Mouse (Mus musculus) T-helper 2 cell (primary cell): ENCODE measurements around the gene Tlx1.

Source experiments
- in situ Hi-C: fragments of 300-600 bp; cut with MboI, MseI; formaldehyde crosslinking; loops from one replicate; pipeline ENCODE4 v1.15.1; 2025; ENCODE audit warnings: high pct_unique_total_duplicates

Gene Tlx1

DNA sequence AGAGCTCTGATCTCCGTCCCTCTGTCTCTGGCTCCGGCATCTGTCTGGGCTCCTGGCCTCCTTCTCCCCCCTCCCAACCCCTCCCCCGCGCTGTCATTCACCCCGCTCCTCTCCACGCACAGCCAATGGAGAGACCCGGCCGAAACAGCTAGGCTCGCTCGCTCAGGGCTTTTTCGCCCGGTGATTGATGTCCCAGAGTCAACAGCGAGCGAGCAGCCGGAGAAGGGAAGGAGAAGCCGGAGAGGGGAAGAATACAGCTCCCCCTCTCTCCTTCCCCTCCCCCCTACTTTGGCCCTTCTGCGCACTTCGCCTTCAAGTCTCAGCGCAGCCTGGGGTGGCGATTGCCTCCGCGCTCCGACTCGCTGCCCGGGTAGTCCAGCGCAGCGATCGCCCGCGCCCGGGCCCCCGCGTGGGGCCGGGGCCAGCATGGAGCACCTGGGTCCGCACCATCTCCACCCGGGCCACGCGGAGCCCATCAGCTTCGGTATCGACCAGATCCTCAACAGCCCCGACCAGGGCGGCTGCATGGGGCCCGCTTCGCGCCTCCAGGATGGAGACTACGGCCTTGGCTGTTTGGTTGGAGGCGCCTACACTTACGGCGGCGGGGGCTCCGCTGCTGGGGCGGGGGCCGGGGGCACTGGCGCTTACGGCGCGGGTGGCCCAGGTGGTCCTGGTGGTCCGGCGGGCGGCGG, at the start of gene Tlx1:
Gene Tlx1 (plus strand): TSS at position 191 of the 692 bp plus-strand sequence.
- in situ Hi-C loops: no loop called here

DNA sequence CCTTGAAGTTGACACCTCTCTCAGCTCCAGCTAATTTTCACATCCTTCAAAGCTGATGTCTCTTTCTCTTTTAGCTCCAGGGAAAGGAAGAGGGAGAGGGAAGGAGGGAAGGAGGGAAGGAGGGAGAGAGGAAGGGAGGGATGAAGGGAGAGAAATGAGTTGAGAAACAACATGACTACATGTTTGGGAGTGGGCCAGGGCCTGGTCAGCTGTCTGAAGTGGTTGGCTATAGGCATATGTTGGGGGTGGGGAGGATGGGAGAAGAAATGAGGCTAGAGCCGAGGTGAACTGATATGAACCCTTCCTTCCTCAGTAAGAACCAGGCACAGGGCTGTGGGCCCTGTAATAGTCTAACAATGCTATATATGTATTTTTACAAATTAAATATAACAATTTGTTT, 44.9 kb upstream of the Tlx1 start:
- in situ Hi-C loops: loop anchor here (10.0 kb wide), 1 partner anchor 1091 kb away; no protein-coding TSS in a partner anchor

DNA sequence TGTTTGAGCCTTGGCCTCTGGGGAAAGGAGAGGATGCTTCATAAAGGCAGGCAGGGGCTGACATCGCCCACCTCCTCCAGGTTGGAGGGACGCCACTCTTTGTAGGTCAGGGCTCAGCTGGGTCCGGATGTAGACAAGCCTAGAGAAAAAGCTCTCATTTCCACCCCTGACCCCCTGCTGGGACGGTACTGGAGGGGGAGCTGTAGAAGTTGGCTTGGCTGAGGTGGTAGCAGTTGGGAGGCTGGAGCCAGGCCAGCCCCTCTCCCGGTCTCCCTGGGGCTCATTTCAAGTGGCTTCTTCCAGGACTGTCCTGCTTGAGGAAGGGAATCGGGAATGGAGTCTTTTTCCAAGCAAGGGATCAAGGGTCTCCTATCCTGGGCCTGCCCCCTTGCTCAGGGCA, 43.8 kb upstream of the Tlx1 start:
- in situ Hi-C loops: loop anchor here (10.0 kb wide), 1 partner anchor 1092 kb away; no protein-coding TSS in a partner anchor

DNA sequence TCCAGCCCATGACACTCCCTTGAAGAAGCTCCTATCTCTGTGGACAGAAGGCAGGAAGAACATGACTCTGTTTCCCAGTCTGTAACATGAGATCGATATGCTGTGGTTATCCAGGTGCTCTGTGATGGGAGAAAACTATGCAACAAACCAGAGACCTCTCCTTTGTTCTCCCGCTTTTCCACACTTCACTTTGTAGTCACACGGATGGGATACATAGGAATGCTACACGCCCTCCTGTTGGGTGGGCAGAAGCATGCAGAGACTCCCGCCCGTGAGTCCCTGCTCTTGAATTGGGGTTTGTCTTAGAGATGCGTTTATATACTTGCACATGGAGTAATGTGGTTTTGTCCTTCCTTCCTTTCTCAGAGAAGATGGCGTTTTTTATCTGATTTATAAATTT, 39.8 kb upstream of the Tlx1 start:
- in situ Hi-C loops: no loop called here

DNA sequence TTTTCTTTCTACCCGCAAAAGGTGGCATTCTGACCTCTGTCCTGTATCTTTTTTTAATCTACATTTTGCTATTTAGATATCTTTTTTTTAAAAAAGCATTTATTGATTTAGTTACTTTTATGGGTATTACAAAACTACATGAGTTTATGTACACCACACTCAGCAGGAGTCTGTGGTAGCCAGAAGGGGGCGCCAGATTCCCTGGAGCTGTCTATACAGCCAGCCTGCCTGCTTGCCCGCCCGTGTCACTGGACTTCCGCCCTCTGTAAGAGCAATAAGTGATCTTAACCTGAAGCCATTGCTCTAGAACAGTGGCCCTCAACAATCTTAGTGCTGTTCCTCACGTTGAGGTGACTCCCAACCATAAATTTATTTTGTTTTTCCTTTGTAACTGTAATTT, 38.0 kb upstream of the Tlx1 start:
- in situ Hi-C loops: no loop called here

- in situ Hi-C loops: no loop called here
These were observed 36.6 kb upstream of the Tlx1 start for GRCm38 (mm10) chr19:45113791-45114460.

GRCm38 (mm10) chr19:45114772-45115171, 35.7 kb upstream of the Tlx1 start:
- in situ Hi-C loops: no loop called here

DNA sequence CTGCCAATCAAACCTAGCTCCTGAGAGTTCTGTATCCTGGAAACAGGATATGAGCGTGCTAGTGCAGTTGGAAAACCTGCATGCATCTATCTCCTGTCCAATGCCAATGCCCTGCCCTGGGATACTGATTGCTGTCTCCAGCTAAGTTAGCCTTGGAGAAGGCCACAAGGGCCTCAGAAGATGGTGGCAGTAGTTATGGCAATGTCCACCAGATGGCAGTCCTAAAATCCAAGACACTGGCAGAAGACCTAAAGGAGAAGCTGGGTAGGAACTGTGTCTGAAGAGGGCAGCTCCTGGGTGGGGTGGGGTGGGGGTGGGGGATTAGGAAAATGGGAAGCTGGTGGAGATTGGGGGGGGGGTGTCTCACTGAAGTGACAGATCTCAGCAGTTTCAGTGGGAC, 33.7 kb upstream of the Tlx1 start:
- in situ Hi-C loops: no loop called here

- in situ Hi-C loops: no loop called here
These were observed 18.4 kb upstream of the Tlx1 start for GRCm38 (mm10) chr19:45131966-45132628.

- in situ Hi-C loops: loop anchor here (10.0 kb wide), 1 partner anchor 1522 kb away; no protein-coding TSS in a partner anchor
These were observed 7.9 kb upstream of the Tlx1 start for GRCm38 (mm10) chr19:45142531-45142930.

GRCm38 (mm10) chr19:45143214-45143895, 7.1 kb upstream of the Tlx1 start:
- in situ Hi-C loops: loop anchor here (10.0 kb wide), 1 partner anchor 1521 kb away; no protein-coding TSS in a partner anchor

DNA sequence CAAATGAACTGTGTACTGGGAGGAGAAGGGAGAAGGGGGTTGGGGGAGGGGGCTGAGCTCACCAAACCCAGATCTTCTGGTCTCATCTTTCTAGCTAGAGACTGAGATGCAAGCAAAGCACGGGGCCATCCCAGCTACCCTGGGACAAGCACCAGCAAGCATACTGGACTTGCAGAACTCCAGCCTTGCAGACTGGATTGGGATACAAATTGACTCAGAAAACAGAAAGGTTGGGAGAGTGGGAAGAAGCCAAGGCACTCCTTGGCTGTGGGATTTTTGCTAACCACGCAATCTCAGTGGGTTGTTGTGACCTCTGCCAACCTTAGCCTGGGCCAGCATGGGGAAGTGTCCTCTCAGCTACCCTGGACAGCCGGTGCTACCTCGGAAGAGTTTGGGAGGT, 3.4 kb upstream of the Tlx1 start:
- in situ Hi-C loops: loop anchor here (10.0 kb wide), 1 partner anchor 1518 kb away; no protein-coding TSS in a partner anchor

DNA sequence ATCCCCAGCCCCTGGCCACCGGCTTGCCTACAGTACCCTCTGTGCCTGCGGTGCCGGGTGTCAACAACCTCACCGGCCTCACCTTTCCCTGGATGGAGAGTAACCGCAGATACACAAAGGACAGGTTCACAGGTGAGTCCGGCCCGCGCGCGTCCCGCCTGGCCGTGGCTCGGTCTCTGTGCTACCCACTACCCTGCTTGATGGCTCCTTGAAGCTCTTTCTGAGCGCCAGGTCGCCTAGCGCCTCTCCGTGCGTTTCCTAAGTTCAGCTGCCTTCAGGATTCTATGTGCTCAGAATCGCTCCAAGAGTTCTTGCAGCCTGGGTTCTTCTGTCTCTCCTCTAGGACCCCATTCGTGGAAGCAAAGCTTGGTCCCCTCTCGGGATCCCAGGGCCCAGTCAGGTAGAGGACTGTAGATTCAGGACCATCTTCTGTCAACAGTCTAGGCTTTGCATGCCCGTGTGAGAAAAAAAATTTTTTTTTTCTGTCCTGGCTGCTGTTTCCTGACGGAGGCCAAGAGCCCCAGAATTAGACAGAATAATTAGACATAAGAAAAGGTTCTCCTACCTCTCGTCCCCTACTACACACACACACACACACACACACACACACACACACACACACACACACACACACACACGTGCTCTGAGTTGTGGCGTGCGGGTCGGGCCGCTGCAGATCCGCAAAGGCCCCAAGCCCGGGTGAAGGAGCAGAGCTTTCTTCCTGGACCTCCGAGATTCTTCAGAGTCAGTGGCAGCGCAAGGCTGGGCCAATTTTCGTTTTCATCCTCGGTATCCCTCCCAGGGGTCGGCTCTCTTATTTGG, 1.1 kb downstream of the Tlx1 start:
- in situ Hi-C loops: no loop called here

GRCm38 (mm10) chr19:45152183-45152650, 1.7 kb downstream of the Tlx1 start:
- in situ Hi-C loops: no loop called here

DNA sequence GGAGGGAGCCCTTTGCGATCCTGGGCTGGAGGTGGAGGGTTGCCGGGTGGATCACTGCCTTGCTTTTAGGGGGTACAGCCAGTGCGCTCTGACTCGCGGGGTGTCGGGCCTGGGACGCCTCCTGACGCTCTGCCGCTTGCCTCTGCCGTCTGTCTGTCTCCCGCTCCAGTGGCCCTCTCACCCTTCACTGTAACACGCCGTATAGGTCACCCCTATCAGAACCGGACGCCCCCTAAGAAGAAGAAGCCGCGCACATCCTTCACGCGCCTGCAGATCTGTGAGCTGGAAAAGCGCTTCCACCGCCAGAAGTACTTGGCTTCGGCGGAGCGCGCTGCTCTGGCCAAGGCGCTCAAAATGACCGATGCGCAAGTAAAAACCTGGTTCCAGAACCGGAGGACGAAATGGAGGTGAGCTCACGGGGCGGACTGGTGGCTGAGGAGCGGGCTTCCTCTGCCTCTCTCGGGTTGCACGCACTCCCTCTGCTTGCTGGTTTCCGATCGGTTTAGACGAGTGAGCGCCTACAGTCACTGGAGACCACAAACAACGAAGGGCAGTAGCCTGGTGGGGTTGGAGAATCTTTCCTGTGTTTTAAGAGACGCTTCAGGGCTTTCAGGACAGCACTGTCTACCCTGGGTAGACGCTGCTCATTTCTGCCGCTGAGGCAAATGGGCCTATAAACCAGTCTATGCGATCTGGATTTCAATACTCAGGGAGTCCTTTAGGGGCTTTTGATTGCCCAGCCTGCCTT, 3.0 kb downstream of the Tlx1 start:
- in situ Hi-C loops: no loop called here

GRCm38 (mm10) chr19:45154059-45154386, 3.5 kb downstream of the Tlx1 start:
- in situ Hi-C loops: no loop called here

GRCm38 (mm10) chr19:45154521-45154920, 4.0 kb downstream of the Tlx1 start:
- in situ Hi-C loops: no loop called here

DNA sequence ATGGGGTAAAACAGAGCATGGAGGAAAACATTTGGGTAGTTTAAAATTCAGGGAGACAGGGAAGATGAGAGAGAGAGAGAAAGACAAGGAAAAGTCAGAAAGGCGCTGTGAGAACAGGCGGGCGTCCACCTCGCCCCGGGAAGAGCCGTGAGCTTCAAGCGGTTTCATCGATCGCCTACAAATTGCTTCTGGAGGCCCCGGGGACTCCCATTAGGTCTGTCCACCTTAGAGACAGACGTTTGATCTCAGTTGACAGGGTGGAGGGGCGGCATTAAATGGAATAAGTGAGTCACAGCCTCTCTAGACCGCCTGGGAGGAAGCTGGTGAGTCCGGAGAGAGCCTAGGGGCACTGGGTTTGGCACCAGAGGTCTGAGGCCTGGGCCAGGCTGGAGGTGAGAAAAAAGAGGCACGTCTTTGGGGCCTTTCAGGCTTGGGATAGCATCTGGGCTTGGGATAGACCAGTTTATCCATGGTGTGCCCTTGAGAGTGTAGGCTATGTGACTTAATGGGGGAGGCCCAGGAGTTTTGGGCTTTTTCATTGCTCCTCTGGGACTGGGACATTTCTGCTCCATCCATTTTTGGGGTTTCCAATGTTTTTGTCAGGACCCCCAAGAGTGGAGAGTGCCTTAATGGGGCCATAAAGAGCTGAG, 4.8 kb downstream of the Tlx1 start:
- in situ Hi-C loops: no loop called here

- in situ Hi-C loops: no loop called here
These were observed 5.3 kb downstream of the Tlx1 start for GRCm38 (mm10) chr19:45155791-45156186.

DNA sequence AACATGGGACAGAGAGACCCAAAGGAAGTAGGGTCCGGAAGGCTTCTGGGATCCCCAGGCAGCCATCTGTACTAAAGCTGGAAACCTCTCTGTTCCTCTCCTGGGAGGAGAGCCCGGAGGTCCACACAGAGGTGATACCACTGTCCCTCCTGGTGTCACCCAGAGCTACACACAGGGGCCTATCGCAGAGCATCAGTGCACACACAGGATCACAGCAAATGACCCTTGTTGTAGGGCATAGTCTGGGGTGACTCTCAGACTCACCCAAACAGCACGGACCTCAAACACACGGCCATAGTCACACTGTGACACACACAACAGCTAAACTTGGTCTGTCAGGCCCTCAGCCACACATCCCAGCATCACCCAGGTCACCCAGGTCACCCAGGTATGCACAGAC, 5.9 kb downstream of the Tlx1 start:
- in situ Hi-C loops: no loop called here
